Mouse (Mus musculus) forebrain, embryonic 15.5 days (tissue): ENCODE results near the gene Ssb. TPM values are rescaled to one million over a fixed set of nuclear protein-coding genes. Genes with fewer than 3 reads are reported as not detected.
A peak's percentile ranks its signal among the peaks of the same experiment; 100 is the strongest.

Experiments used
- ATAC-seq: fragments of 200-750 bp; cut with Nextera tagmentation; replicated peaks from 2 replicates; pipeline ENCODE4 v1.8.0; 2017; ENCODE audit warnings: mild to moderate bottlenecking, moderate TSS enrichment, moderate library complexity
- H3K27ac ChIP-seq: fragments of 300-500 bp; sonication (generic); replicated peaks from 2 replicates; pipeline ENCODE4 v1.5.1; 2015; ENCODE audit warnings: mild to moderate bottlenecking, inconsistent platforms
- H3K27me3 ChIP-seq: fragments of 300-500 bp; sonication (generic); 2 replicates; pipeline ENCODE4 v1.6.1; 2015; ENCODE audit warnings: inconsistent platforms
- H3K36me3 ChIP-seq: fragments of 300-500 bp; sonication (generic); 2 replicates; pipeline ENCODE4 v1.6.1; 2015; ENCODE audit warnings: mild to moderate bottlenecking, inconsistent platforms
- H3K4me1 ChIP-seq: fragments of 300-500 bp; sonication (generic); 2 replicates; pipeline ENCODE4 v1.6.1; 2015; ENCODE audit warnings: inconsistent platforms
- H3K4me2 ChIP-seq: fragments of 300-500 bp; sonication (generic); replicated peaks from 2 replicates; pipeline ENCODE4 v1.6.1; 2015; ENCODE audit warnings: mild to moderate bottlenecking, inconsistent platforms
- H3K4me3 ChIP-seq: fragments of 300-500 bp; sonication (generic); 2 replicates; pipeline ENCODE4 v1.5.1; 2015; ENCODE audit warnings: mild to moderate bottlenecking, inconsistent platforms
- H3K9ac ChIP-seq: fragments of 300-500 bp; sonication (generic); replicated peaks from 2 replicates; pipeline ENCODE4 v1.6.1; 2015; ENCODE audit warnings: mild to moderate bottlenecking, inconsistent platforms
- H3K9me3 ChIP-seq: fragments of 300-500 bp; sonication (generic); 2 replicates; pipeline ENCODE4 v1.6.1; 2016; ENCODE audit warnings: inconsistent platforms
- WGBS: fragments of 180-500 bp; shearing (Covaris S2); methylation state at CpG from one replicate; pipeline ENCODE4 v1.1.7; 2015; ENCODE audit warnings: mixed read lengths; 5-methylcytosine and 5-hydroxymethylcytosine counted together
- polyA plus RNA-seq: library from polyadenylated mRNA; unstranded; fragments of >200 nt; fragmentation: Nextera tagmentation; extraction: Ambion mirVana; gene quantifications from 2 replicates; pipeline ENCODE4 v1.2.1, GENCODE M21; 2015

The Ssb gene
- polyA plus RNA-seq, 1 experiment from 2014 or later: 312 TPM

GRCm38 (mm10) chr2:69830116-69830515 is 31.2 kb upstream of the Ssb start:
- H3K9ac ChIP-seq: no peak overlapping the region
- H3K4me2 ChIP-seq: no peak overlapping the region
- H3K4me1 ChIP-seq: peaks cover 15% of the 10 kb centered on the region
- no peaks in the 10 kb centered on the region for H3K9me3 ChIP-seq
- peaks cover 47% of the 10 kb centered on the region for H3K36me3 ChIP-seq
- no peaks in the 10 kb centered on the region for H3K27me3 ChIP-seq
- H3K4me3 ChIP-seq: no peak overlapping the region
- WGBS: 92% methylated on average over 8 of the region's 8 CpGs
- ATAC-seq: no peak
- H3K27ac ChIP-seq: no peak overlapping the region

- Histone ChIP-seq H3K36me3 (peaks cover 34% of the 10 kb centered on the region), H3K4me3 (no peak overlapping the region), H3K9ac (no peak overlapping the region), H3K27me3 (no peaks in the 10 kb centered on the region), H3K9me3 (no peaks in the 10 kb centered on the region), H3K4me2 (no peak overlapping the region), H3K27ac (no peak overlapping the region), H3K4me1 (peaks cover 3% of the 10 kb centered on the region)
- WGBS: 81% methylated on average over 7 of the region's 7 CpGs
- ATAC-seq: no peak
Measured at GRCm38 (mm10) chr2:69837244-69837967, 24.0 kb upstream of the Ssb start.

DNA sequence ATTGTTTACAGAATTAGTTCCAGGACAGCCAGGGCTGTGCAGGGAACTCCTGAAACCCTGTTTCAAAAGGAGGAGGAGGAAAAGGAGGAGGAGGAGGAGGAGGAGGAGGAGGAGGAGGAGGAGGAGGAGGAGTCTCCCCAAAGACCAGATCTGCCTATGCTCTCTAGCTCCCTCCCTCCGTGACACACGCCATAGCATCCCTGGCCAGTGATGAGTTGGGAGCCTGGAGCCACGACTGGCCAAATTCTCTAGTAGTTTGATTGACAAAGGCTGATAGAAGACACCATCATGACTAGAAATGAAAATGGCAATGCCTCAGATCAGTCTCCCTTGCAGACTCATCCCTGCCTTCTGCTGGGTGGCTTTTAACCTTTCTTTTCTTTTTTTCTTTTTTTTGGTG is 23.4 kb upstream of the Ssb start:
- peaks cover 32% of the 10 kb centered on the region for H3K36me3 ChIP-seq
- H3K27ac ChIP-seq: no peak overlapping the region
- ATAC-seq: no peak
- no peaks in the 10 kb centered on the region for H3K9me3 ChIP-seq
- WGBS: 29% methylated on average over 3 of the region's 3 CpGs
- H3K4me2 ChIP-seq: no peak overlapping the region
- H3K27me3 ChIP-seq: no peaks in the 10 kb centered on the region
- H3K9ac ChIP-seq: no peak overlapping the region
- no peak overlapping the region for H3K4me3 ChIP-seq
- H3K4me1 ChIP-seq: peaks cover 3% of the 10 kb centered on the region

GRCm38 (mm10) chr2:69838707-69839106 is 22.7 kb upstream of the Ssb start:
- peaks cover 25% of the 10 kb centered on the region for H3K36me3 ChIP-seq

GRCm38 (mm10) chr2:69840261-69840660 is 21.1 kb upstream of the Ssb start:
- Histone ChIP-seq H3K27ac (0 out of 2 replicates have a peak overlapping the region, but pooled peaks have one; percentile 11), H3K4me3 (no peak overlapping the region), H3K36me3 (peaks cover 12% of the 10 kb centered on the region), H3K27me3 (no peaks in the 10 kb centered on the region), H3K4me2 (no peak overlapping the region), H3K9me3 (no peaks in the 10 kb centered on the region), H3K9ac (no peak overlapping the region), H3K4me1 (peaks cover 3% of the 10 kb centered on the region)
- 20% methylated on average over 6 of the region's 6 CpGs for WGBS
- no peak for ATAC-seq

More at GRCm38 (mm10) chr2:69838707-69839106, 22.7 kb upstream of the Ssb start:
- Histone ChIP-seq H3K4me3 (no peak overlapping the region), H3K4me1 (peaks cover 3% of the 10 kb centered on the region), H3K27me3 (no peaks in the 10 kb centered on the region), H3K27ac (no peak overlapping the region), H3K9me3 (no peaks in the 10 kb centered on the region), H3K9ac (no peak overlapping the region), H3K4me2 (no peak overlapping the region)
- ATAC-seq: no peak

DNA sequence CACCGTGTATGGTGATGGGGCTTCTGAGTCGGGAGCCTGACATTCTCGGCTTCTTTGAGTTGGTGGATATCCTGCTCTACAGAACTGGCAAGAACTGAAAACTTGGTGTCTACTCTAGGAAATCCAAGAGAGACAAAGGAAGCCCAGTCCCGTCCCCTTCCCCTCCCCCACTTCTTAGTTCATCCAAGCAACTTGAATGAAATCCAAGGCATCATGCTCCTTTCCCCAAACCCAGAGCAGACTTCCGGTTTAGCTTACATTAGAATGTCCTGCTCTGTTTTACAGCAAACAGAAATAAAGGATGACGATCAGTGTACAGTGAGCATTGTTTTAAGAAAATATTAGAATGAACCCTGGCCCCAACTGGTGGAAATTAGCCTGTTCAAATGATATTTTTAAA is 12.1 kb upstream of the Ssb start:
- no peaks in the 10 kb centered on the region for H3K36me3 ChIP-seq
- no peak overlapping the region for H3K27ac ChIP-seq
- no peak for ATAC-seq
- no peaks in the 10 kb centered on the region for H3K9me3 ChIP-seq
- no peak overlapping the region for H3K9ac ChIP-seq
- 62% methylated on average over 6 of the region's 6 CpGs for WGBS
- H3K4me2 ChIP-seq: no peak overlapping the region
- no peak overlapping the region for H3K4me3 ChIP-seq
- H3K4me1 ChIP-seq: no peaks in the 10 kb centered on the region
- H3K27me3 ChIP-seq: no peaks in the 10 kb centered on the region

DNA sequence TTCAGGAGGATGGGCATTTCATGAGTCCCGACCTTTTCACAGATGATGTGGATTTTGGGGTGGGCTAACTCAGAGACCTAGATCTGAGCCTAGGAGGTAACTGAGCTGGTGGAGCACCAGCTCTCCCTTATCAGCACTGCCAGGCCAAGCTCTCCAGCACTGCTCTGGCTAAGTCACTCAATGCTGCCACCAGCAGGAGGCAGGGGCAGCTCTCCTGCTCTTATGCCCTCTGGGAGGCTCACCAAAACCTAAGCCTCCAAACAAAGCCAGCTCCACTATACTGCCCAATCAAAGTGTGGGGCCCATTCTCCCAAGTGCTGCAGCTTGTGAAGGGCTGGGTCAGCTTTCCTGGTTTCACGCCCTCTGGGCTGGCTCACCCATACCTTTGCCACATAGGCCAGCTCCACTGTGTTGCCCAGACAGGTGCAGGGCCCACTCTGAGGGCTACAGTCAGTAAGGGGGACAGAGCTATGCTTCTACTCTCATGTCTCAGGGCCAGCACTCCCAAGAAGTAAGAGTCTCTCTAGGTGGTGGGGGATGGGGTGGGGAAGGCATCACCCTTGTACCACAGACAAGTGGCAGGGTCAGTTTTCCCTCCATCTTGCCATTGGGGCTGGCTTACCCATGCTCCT is 9.8 kb upstream of the Ssb start:
- Histone ChIP-seq H3K9me3 (no peaks in the 10 kb centered on the region), H3K27ac (no peak overlapping the region), H3K27me3 (no peaks in the 10 kb centered on the region), H3K4me1 (no peaks in the 10 kb centered on the region), H3K4me3 (no peak overlapping the region), H3K36me3 (no peaks in the 10 kb centered on the region), H3K4me2 (no peak overlapping the region), H3K9ac (no peak overlapping the region)
- 50% methylated on average over 2 of the region's 2 CpGs for WGBS
- no peak for ATAC-seq

- H3K9me3 ChIP-seq: no peaks in the 10 kb centered on the region
- no peak overlapping the region for H3K4me3 ChIP-seq
- 73% methylated on average over 8 of the region's 8 CpGs for WGBS
- no peaks in the 10 kb centered on the region for H3K36me3 ChIP-seq
- no peak for ATAC-seq
- H3K27me3 ChIP-seq: no peaks in the 10 kb centered on the region
- H3K27ac ChIP-seq: no peak overlapping the region
- H3K9ac ChIP-seq: no peak overlapping the region
- no peak overlapping the region for H3K4me2 ChIP-seq
- peaks cover 4% of the 10 kb centered on the region; the same call in 1 of the 2 replicates for H3K4me1 ChIP-seq
Measured at GRCm38 (mm10) chr2:69856392-69856791, 5.0 kb upstream of the Ssb start.

DNA sequence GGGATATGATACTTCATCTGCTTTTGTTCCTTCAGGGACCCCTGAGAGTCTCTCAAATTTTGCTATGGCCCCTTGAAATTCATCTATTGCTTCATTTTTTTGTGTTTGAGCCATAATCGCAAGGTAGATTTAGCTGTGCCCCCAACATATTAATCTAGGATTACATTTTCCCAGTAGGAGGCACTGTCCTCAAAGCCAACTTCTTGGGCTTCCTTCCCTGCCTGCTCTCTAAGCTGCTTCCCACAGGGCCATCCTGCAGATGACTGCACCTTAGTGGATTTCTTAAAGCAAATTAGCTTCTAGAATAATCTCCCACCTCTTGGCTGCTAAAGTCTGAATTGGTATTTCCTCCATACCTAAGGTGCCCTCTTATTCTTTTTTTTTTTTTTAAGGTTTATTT is 3.5 kb upstream of the Ssb start:
- no peaks in the 10 kb centered on the region for H3K9me3 ChIP-seq
- H3K27ac ChIP-seq: no peak overlapping the region
- H3K4me1 ChIP-seq: peaks cover 12% of the 10 kb centered on the region
- ATAC-seq: no peak
- 82% methylated on average over 1 of the region's 1 CpGs for WGBS
- no peak overlapping the region for H3K4me2 ChIP-seq
- no peaks in the 10 kb centered on the region for H3K27me3 ChIP-seq
- H3K36me3 ChIP-seq: no peaks in the 10 kb centered on the region
- H3K4me3 ChIP-seq: no peak overlapping the region
- H3K9ac ChIP-seq: no peak overlapping the region

GRCm38 (mm10) chr2:69860972-69861452 is 350 bp upstream of the Ssb start:
- H3K36me3 ChIP-seq: peaks cover 7% of the 10 kb centered on the region; the same call in 1 of the 2 replicates
- peaks cover 29% of the 10 kb centered on the region for H3K4me1 ChIP-seq
- H3K27me3 ChIP-seq: no peaks in the 10 kb centered on the region
- H3K9ac ChIP-seq: peak overlapping the region; percentile 100
- H3K9me3 ChIP-seq: no peaks in the 10 kb centered on the region
- ATAC-seq: peak; percentile 81
- H3K4me3 ChIP-seq: peak overlapping the region; percentile 92
- WGBS: 12% methylated on average over 13 of the region's 13 CpGs
- peak overlapping the region; percentile 70 for H3K4me2 ChIP-seq
- peak overlapping the region; percentile 82 for H3K27ac ChIP-seq

- peak overlapping the region; percentile 92 for H3K4me3 ChIP-seq
- peak overlapping the region; percentile 82; the same call in 1 of the 2 replicates for H3K27ac ChIP-seq
- H3K36me3 ChIP-seq: peaks cover 17% of the 10 kb centered on the region
- WGBS: 2% methylated on average over 13 of the region's 13 CpGs
- no peaks in the 10 kb centered on the region for H3K9me3 ChIP-seq
- no peaks in the 10 kb centered on the region for H3K27me3 ChIP-seq
- peak overlapping the region; percentile 100 for H3K9ac ChIP-seq
- H3K4me1 ChIP-seq: peaks cover 29% of the 10 kb centered on the region
- no peak for ATAC-seq
- peak overlapping the region; percentile 81 for H3K4me2 ChIP-seq
Measured at GRCm38 (mm10) chr2:69862117-69862657, 825 bp downstream of the Ssb start.

GRCm38 (mm10) chr2:69883990-69884391 is 22.6 kb downstream of the Ssb start:
- no peak overlapping the region for H3K4me2 ChIP-seq
- H3K9ac ChIP-seq: no peak overlapping the region
- H3K4me1 ChIP-seq: peaks cover 13% of the 10 kb centered on the region
- H3K4me3 ChIP-seq: no peak overlapping the region
- H3K27ac ChIP-seq: no peak overlapping the region
- WGBS: 75% methylated on average over 2 of the region's 2 CpGs
- no peaks in the 10 kb centered on the region for H3K27me3 ChIP-seq
- ATAC-seq: no peak
- H3K36me3 ChIP-seq: no peaks in the 10 kb centered on the region
- no peaks in the 10 kb centered on the region for H3K9me3 ChIP-seq
